Mouse (Mus musculus): ENCODE data around the gene Sirpa. TPM values are rescaled to one million over a fixed set of nuclear protein-coding genes. Genes with fewer than 3 reads are reported as not detected.
A peak's percentile ranks its signal among the peaks of the same experiment; 100 is the strongest.

The Sirpa gene
- polyA plus RNA-seq, 1 experiment: 16.0 TPM

DNA sequence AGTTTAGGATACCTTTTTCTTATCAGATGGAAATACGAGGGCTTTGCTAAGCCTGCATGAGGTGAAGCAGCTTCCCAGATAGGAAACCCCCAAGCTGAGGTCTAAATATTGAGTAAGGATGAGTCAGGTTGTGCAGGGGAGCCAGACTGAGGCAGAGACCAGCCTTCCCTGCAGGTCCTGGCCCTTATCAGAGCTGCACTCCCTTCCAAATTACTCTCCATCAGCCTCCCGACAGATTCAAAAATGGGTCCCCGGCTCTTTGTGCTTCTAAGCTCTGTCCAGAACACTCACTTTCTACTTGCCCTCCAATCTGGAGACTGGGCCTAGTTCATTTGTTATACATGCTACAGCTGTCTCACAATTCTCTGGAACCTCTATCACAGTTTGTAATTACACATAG, 41.3 kb downstream of the Sirpa start:
- WGBS: 56% methylated on average over 3 of the region's 3 CpGs
- no peaks in the 10 kb centered on the region for H3K36me3 ChIP-seq (ENCODE audit: control insufficient read depth, insufficient read depth, low read length)
- H3K4me1 ChIP-seq (ENCODE audit: control insufficient read depth, insufficient read depth, insufficient read length, low read length): no peaks in the 10 kb centered on the region
- no peak overlapping the region for H3K4me3 ChIP-seq (ENCODE audit: low read depth, low read length)
- H3K27me3 ChIP-seq (ENCODE audit: control insufficient read depth, insufficient read depth, low read length): no peaks in the 10 kb centered on the region
- no peak overlapping the region for H3K27ac ChIP-seq (ENCODE audit: insufficient read depth, low read depth, low read length)
- no peak for TF ChIP-seq CTCF (IDR thresholded peaks at IDR 0.05; ENCODE audit: extremely low read depth, insufficient read length, insufficient replicate concordance, low read depth, low read length)
- TF ChIP-seq POLR2A (IDR thresholded peaks at IDR 0.05; ENCODE audit: low read depth, low read length): no peak

DNA sequence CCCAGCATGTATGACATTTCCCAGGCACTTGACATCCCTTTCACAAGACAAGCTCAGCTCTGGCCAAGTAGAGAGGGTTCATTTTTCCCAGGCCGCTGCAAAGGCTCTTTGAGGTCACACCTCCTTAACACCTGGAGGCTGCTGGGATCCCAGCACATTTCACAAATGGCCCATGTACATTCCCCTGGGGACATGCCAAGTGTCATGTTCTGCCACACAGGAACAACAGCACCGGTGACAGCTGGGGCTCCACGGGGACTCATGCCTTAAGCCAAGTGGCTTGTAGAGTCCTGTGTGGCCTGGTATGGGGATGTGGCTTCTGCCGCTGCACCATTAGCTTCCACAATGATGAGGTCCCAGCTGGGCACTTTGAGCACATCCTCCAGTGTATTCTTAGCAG, 60.0 kb downstream of the Sirpa start:
- WGBS: 65% methylated on average over 4 of the region's 4 CpGs
- no peak for TF ChIP-seq CTCF (IDR thresholded peaks at IDR 0.05; ENCODE audit: extremely low read depth, insufficient read length, insufficient replicate concordance, low read depth, low read length)
- TF ChIP-seq POLR2A (IDR thresholded peaks at IDR 0.05; ENCODE audit: low read depth, low read length): no peak

DNA sequence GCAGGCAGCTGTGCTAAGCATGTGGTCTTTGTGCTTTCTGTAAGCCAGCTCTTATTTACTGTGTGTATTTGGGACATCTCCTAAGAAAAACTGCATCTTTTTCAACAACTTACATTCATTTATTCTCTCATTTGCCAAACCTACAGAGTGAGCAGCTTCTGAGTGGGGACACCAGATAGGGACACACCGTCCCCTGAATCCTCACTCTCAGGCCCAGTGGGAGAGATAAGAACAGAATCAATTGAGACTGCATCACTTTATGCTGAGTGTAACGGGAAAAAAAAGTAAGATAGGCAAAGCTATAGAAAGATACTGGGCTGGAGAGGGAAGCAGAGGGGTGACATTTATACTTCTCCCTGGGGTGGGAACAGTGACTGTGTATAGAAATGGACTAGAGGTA, 61.0 kb downstream of the Sirpa start:
- H3K27ac ChIP-seq (ENCODE audit: insufficient read depth, low read depth, low read length): no peak overlapping the region
- 63% methylated on average over 2 of the region's 2 CpGs for WGBS
- H3K4me3 ChIP-seq (ENCODE audit: low read depth, low read length): no peak overlapping the region
- H3K27me3 ChIP-seq (ENCODE audit: control insufficient read depth, insufficient read depth, low read length): no peaks in the 10 kb centered on the region; the same call in 1 of the 2 replicates
- no peaks in the 10 kb centered on the region for H3K4me1 ChIP-seq (ENCODE audit: control insufficient read depth, insufficient read depth, insufficient read length, low read length)
- H3K36me3 ChIP-seq (ENCODE audit: control insufficient read depth, insufficient read depth, low read length): no peaks in the 10 kb centered on the region
- no peak for TF ChIP-seq CTCF (IDR thresholded peaks at IDR 0.05; ENCODE audit: extremely low read depth, insufficient read length, insufficient replicate concordance, low read depth, low read length)
- TF ChIP-seq POLR2A (IDR thresholded peaks at IDR 0.05; ENCODE audit: low read depth, low read length): no peak

More for the DNA sequence above, 60.0 kb downstream of the Sirpa start:
- H3K27ac ChIP-seq (ENCODE audit: insufficient read depth, low read depth, low read length): no peak overlapping the region
- H3K36me3 ChIP-seq (ENCODE audit: control insufficient read depth, insufficient read depth, low read length): no peaks in the 10 kb centered on the region
- no peaks in the 10 kb centered on the region; the same call in 1 of the 2 replicates for H3K27me3 ChIP-seq (ENCODE audit: control insufficient read depth, insufficient read depth, low read length)
- H3K4me3 ChIP-seq (ENCODE audit: low read depth, low read length): no peak overlapping the region
- no peaks in the 10 kb centered on the region for H3K4me1 ChIP-seq (ENCODE audit: control insufficient read depth, insufficient read depth, insufficient read length, low read length)

DNA sequence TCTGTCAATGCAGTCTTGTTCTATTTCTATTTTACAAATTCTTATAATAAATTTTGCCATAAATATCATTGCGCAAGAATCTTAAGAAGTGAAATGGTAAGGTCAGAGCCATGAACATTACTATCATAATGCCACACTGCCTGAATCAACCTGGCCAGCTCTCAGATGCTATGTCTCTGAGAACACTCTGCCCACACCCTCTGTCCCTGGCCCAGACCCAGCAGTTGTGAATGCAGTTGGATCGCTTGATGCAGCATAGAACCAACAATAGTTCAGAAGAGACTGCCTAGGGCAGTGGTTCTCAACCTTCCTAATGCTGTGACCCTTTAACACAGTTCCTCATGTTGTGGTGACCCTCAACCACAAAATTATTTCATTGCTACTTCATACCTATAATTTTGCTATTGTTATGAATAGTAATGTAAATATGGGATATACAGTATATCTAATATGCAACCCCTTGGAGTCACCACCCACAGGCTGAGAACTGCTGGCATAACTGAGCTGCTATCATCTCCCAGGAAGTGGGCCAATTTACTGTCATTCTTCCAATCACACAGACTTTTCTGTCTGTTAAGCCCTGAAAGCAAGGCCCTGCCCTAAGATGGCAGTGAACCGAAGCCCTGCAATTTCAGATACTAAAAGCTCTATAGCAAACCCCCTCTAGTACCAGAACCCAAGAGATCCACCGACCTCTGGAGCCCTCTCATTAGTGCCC, 61.8 kb downstream of the Sirpa start:
- H3K36me3 ChIP-seq (ENCODE audit: control insufficient read depth, insufficient read depth, low read length): no peaks in the 10 kb centered on the region
- WGBS: 79% methylated on average over 4 of the region's 4 CpGs
- no peak overlapping the region for H3K4me3 ChIP-seq (ENCODE audit: low read depth, low read length)
- no peaks in the 10 kb centered on the region; the same call in 1 of the 2 replicates for H3K27me3 ChIP-seq (ENCODE audit: control insufficient read depth, insufficient read depth, low read length)
- H3K4me1 ChIP-seq (ENCODE audit: control insufficient read depth, insufficient read depth, insufficient read length, low read length): no peaks in the 10 kb centered on the region
- H3K27ac ChIP-seq (ENCODE audit: insufficient read depth, low read depth, low read length): no peak overlapping the region
- TF ChIP-seq POLR2A (IDR thresholded peaks at IDR 0.05; ENCODE audit: low read depth, low read length): no peak
- no peak for TF ChIP-seq CTCF (IDR thresholded peaks at IDR 0.05; ENCODE audit: extremely low read depth, insufficient read length, insufficient replicate concordance, low read depth, low read length)

DNA sequence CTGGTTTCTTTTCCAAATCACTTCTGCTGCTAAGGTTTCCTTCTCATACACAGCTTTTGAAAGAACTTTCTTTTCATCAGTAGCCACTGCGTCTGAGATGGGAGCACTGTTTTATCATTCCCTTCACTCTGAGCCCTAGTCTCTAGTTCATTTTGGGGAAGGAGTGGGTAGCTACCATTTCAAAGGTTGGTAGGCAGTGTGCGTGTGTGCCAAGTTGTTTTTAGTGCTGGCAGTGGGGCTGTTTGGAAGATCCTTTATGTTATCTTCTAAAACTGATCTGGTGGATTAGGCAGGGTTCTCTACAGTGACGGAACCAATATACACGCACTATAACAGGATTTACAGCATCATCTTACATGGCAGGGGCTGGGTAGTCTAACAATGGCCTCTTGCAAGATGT, 62.4 kb downstream of the Sirpa start:
- Histone ChIP-seq H3K4me3 (ENCODE audit: low read depth, low read length) (no peak overlapping the region), H3K4me1 (ENCODE audit: control insufficient read depth, insufficient read depth, insufficient read length, low read length) (no peaks in the 10 kb centered on the region), H3K27ac (ENCODE audit: insufficient read depth, low read depth, low read length) (no peak overlapping the region), H3K36me3 (ENCODE audit: control insufficient read depth, insufficient read depth, low read length) (no peaks in the 10 kb centered on the region), H3K27me3 (ENCODE audit: control insufficient read depth, insufficient read depth, low read length) (no peaks in the 10 kb centered on the region)
- TF ChIP-seq CTCF (IDR thresholded peaks at IDR 0.05; ENCODE audit: extremely low read depth, insufficient read length, insufficient replicate concordance, low read depth, low read length): no peak
- TF ChIP-seq POLR2A (IDR thresholded peaks at IDR 0.05; ENCODE audit: low read depth, low read length): no peak
- WGBS: 87% methylated on average over 4 of the region's 4 CpGs

DNA sequence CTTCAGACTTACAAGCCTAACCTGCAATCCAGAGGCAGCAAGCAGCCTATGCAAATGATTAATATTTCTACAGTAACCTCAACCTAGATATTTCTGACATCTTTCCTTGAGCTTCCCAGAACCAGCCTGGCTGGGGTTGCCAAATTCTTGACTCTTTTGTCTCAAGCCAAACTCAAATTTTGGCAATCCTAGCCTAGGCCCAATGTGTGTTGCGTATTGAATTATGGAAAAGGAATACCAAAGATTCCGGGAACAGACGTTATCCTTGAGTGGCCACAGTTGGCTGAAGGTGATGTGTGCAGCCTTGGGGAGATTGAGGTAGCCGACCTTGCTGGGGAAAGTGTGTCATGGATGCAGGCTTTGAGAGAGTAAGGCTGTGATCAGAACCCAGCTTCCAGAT, 66.2 kb downstream of the Sirpa start:
- TF ChIP-seq CTCF (IDR thresholded peaks at IDR 0.05; ENCODE audit: extremely low read depth, insufficient read length, insufficient replicate concordance, low read depth, low read length): no peak
- no peak for TF ChIP-seq POLR2A (IDR thresholded peaks at IDR 0.05; ENCODE audit: low read depth, low read length)
- Histone ChIP-seq H3K27me3 (ENCODE audit: control insufficient read depth, insufficient read depth, low read length) (no peaks in the 10 kb centered on the region), H3K4me3 (ENCODE audit: low read depth, low read length) (no peak overlapping the region)

DNA sequence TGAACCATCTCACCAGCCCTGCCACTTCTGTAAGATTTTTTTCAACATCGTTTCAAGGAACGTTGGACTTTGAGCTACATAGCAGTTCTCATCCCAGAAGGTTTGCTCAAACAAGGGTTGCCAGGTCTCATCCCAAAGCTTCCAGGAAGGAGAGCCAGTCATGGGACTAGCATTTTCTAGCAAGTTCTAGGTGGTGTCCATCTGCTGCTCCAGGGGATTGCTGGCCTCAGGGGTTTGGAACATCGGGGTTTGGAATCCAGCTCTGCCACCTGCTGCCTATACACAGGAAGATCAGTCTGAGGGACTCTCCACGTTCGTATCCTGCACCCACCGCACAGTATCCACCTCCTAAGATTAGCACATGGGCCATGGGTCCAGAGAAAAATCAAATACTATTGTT, 67.4 kb downstream of the Sirpa start:
- 45% methylated on average over 6 of the region's 6 CpGs for WGBS
- Histone ChIP-seq H3K27me3 (ENCODE audit: control insufficient read depth, insufficient read depth, low read length) (no peaks in the 10 kb centered on the region), H3K36me3 (ENCODE audit: control insufficient read depth, insufficient read depth, low read length) (no peaks in the 10 kb centered on the region), H3K4me1 (ENCODE audit: control insufficient read depth, insufficient read depth, insufficient read length, low read length) (no peaks in the 10 kb centered on the region), H3K4me3 (ENCODE audit: low read depth, low read length) (no peak overlapping the region), H3K27ac (ENCODE audit: insufficient read depth, low read depth, low read length) (no peak overlapping the region)
- TF ChIP-seq CTCF (IDR thresholded peaks at IDR 0.05; ENCODE audit: extremely low read depth, insufficient read length, insufficient replicate concordance, low read depth, low read length): peak; percentile 20; the same call in 1 of the 2 replicates
- TF ChIP-seq POLR2A (IDR thresholded peaks at IDR 0.05; ENCODE audit: low read depth, low read length): no peak

More for the DNA sequence above, 66.2 kb downstream of the Sirpa start:
- Histone ChIP-seq H3K36me3 (ENCODE audit: control insufficient read depth, insufficient read depth, low read length) (no peaks in the 10 kb centered on the region), H3K27ac (ENCODE audit: insufficient read depth, low read depth, low read length) (no peak overlapping the region), H3K4me1 (ENCODE audit: control insufficient read depth, insufficient read depth, insufficient read length, low read length) (no peaks in the 10 kb centered on the region)
- WGBS: 81% methylated on average over 4 of the region's 4 CpGs
